Mouse (Mus musculus) liver, embryonic 14 days (tissue): ENCODE data around the gene Fndc3c1. TPM values are rescaled to one million over a fixed set of nuclear protein-coding genes. Genes with fewer than 3 reads are reported as not detected.

ENCODE experiments used
- polyA plus RNA-seq: library from polyadenylated mRNA; depleted of rRNA; stranded (reverse); fragments of >200 nt; gene quantifications from 2 replicates; pipeline ENCODE4 v1.2.3, GENCODE M21; 2012; rRNA removed

Fndc3c1 gene
- polyA plus RNA-seq, result 0.15 and 0.51 TPM in 2 replicates

DNA sequence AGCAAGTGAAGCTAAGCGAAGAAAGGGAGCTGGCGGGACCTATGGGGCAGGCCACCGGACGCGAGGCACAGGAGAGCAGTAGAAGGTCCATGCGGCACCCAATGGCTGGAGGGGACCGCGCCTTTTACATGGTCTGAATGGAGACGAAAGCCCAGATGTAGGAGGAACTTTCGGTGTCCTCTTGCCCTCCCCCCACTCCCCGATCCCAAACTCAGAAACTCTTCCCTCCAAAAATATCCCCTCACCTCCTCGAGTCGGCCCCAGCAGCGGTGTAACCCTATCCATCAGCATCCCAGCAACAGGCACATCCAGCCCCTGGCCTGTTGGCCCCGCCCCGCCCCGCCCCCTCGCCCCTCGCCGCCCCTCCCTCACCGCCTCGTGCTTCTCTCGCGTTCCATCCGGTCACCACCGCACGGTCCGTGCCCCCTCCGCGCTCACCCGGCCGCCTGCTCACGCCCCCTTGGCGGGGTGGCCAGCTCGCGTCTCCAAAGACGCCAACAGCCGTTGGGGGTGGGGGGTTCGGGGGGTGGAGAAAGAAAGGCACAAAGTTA, at the start of gene Fndc3c1:
TSS of gene Fndc3c1 (minus strand) at position 301 of the 551 bp plus-strand sequence.

Other genes with a start within 250 kb of the Fndc3c1 start
- not detected in 2 replicates for gene Fnd3c2, start 230.0 kb downstream of the Fndc3c1 start, polyA plus RNA-seq
- gene Gm5127, start 97.8 kb upstream of the Fndc3c1 start, polyA plus RNA-seq, result 0.02 TPM in 1 of 2 replicates, not detected in the other
- 0.53 and 0.58 TPM in 2 replicates for gene Cysltr1, start 118.3 kb upstream of the Fndc3c1 start, polyA plus RNA-seq